Mouse (Mus musculus) ES-Bruce4 (cell line): Measurements from ENCODE around the gene Gys2. TPM values are rescaled to one million over a fixed set of nuclear protein-coding genes. Genes with fewer than 3 reads are reported as not detected.

Experiments used
- H3K27ac ChIP-seq: 2 replicates; pipeline ENCODE4 v1.5.1; 2012; ENCODE audit warnings: low read length, inconsistent platforms; ENCODE audit not compliant: insufficient read depth
- H3K27me3 ChIP-seq: 2 replicates; pipeline ENCODE4 v1.6.1; 2012; ENCODE audit warnings: mild to moderate bottlenecking, low read length, inconsistent platforms; ENCODE audit not compliant: control insufficient read depth, poor library complexity, insufficient read depth, severe bottlenecking
- H3K36me3 ChIP-seq: 2 replicates; pipeline ENCODE4 v1.6.1; 2012; ENCODE audit warnings: inconsistent platforms, mild to moderate bottlenecking, low read length, moderate library complexity; ENCODE audit not compliant: control insufficient read depth, poor library complexity, insufficient read depth, severe bottlenecking
- H3K4me1 ChIP-seq: one replicate; pipeline ENCODE4 v1.8.1; 2011; ENCODE audit warnings: low read length; ENCODE audit not compliant: control insufficient read depth, insufficient read depth
- H3K4me3 ChIP-seq: 2 replicates; pipeline ENCODE4 v1.5.1; 2011; ENCODE audit warnings: low read depth, mild to moderate bottlenecking, low read length
- H3K9ac ChIP-seq: 2 replicates; pipeline ENCODE4 v1.6.1; 2012; ENCODE audit warnings: low read depth, mild to moderate bottlenecking, inconsistent platforms; ENCODE audit not compliant: poor library complexity, severe bottlenecking
- H3K9me3 ChIP-seq: replicated peaks from 2 replicates; pipeline ENCODE4 v1.6.1; 2012; ENCODE audit warnings: mild to moderate bottlenecking, low read length, inconsistent platforms; ENCODE audit not compliant: control insufficient read depth, poor library complexity, insufficient read depth, severe bottlenecking
- CTCF ChIP-seq: IDR thresholded peaks from one replicate; pipeline ENCODE4 v1.8.1; 2011; ENCODE audit warnings: low read depth, low read length
- EP300 ChIP-seq: IDR thresholded peaks from 2 replicates; pipeline ENCODE4 v1.6.1; 2011; ENCODE audit warnings: low read depth, low read length; ENCODE audit not compliant: insufficient read depth
- POLR2A ChIP-seq: IDR thresholded peaks from one replicate; pipeline ENCODE4 v1.8.1; 2011; ENCODE audit warnings: low read length; ENCODE audit not compliant: insufficient read depth
- polyA plus RNA-seq: library from polyadenylated mRNA; stranded (reverse); fragments of >200 nt; gene quantifications from 2 replicates; pipeline ENCODE4 v1.2.4, GENCODE M21; 2011; ENCODE audit warnings: low read depth; ENCODE audit not compliant: missing spikeins, insufficient read depth, insufficient read length

The Gys2 gene
- polyA plus RNA-seq, 1 experiment, result not detected

DNA sequence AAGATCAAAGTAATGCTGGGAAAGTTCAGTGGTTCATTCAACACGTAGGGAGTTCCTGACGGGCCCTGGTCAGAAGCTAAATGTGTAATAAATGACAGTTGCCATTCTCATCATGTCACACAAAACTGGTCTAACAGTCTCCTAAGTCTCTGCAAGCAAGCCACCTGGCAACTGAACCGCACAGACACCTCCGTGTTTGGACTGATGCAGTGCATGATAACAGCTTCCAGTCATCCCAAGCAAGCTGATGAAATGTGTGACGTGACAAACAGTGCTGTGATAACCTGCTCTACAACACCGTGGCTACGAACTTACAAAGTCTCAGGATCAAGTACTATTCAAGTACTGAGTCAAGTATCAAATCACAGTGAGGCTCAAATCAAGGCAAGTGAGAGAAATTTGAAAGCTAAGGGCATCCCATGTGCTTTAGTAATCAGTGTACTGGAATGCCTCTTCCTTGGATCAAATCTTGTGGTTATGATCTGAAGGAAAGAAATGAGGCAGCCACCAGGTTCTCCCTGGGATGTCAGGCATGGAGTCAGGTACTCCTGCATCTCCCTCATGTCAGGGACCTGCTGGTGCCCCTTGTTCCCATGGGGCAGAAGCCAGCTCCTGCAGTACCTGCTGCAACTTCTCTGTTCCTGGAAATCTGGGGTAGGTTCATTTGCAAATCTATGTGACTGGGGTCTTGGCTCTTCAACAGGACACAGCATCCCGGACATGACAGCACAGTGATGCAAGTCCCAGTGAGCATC, 94.2 kb downstream of the Gys2 start:
- Histone ChIP-seq H3K27ac (no peak overlapping the region), H3K36me3 (peaks cover 5% of the 10 kb centered on the region; the same call in 1 of the 2 replicates), H3K4me3 (no peak overlapping the region), H3K9ac (no peak overlapping the region), H3K27me3 (no peaks in the 10 kb centered on the region), H3K9me3 (no peaks in the 10 kb centered on the region), H3K4me1 (no peaks in the 10 kb centered on the region)
- no peak for TF ChIP-seq POLR2A
- TF ChIP-seq EP300, result no peak
- no peak for TF ChIP-seq CTCF

GRCm38 (mm10) chr6:142377081-142377480, 95.8 kb downstream of the Gys2 start:
- Histone ChIP-seq H3K4me3 (no peak overlapping the region), H3K27me3 (no peaks in the 10 kb centered on the region), H3K9me3 (no peaks in the 10 kb centered on the region), H3K9ac (no peak overlapping the region), H3K27ac (no peak overlapping the region), H3K36me3 (peaks cover 5% of the 10 kb centered on the region; the same call in 1 of the 2 replicates), H3K4me1 (no peaks in the 10 kb centered on the region)
- TF ChIP-seq POLR2A (no peak), EP300 (no peak), CTCF (no peak)

Other genes with a start within 250 kb of the Gys2 start
- gene Iapp, start 174.7 kb downstream of the Gys2 start, polyA plus RNA-seq, result not detected in 2 replicates
- not detected in 2 replicates for gene Slco1a5, start 150.1 kb downstream of the Gys2 start, polyA plus RNA-seq
- gene Pyroxd1, start 127.5 kb downstream of the Gys2 start, polyA plus RNA-seq, result 9.9 and 11.0 TPM in 2 replicates
- 55.0 and 55.6 TPM in 2 replicates for gene Recql, start 86.0 kb downstream of the Gys2 start, polyA plus RNA-seq
- gene Golt1b, start 85.9 kb downstream of the Gys2 start, polyA plus RNA-seq, result 61.4 and 68.0 TPM in 2 replicates
- gene Spx, start 59.7 kb downstream of the Gys2 start, polyA plus RNA-seq, result 0.47 TPM in 1 of 2 replicates, not detected in the other
- 661 and 669 TPM in 2 replicates for gene Ldhb, start 34.8 kb upstream of the Gys2 start, polyA plus RNA-seq
- not detected in 2 replicates for gene Kcnj8, start 98.5 kb upstream of the Gys2 start, polyA plus RNA-seq
- 0.12 and 0.36 TPM in 2 replicates for gene Abcc9, start 229.2 kb upstream of the Gys2 start, polyA plus RNA-seq